Mouse (Mus musculus) right cerebral cortex, adult 18-20 months (tissue): ENCODE measurements at regions not wholly inside any gene's neighbourhood (a gene's known extent, or its start where the extent isn't known, plus 50 kb on each side); places are given as distances from the start of the nearest gene placed in this dataset.
"Not testable (repeated sequence)": the region's sequence is repeated elsewhere in the genome, so short reads cannot be mapped to it uniquely, and the experiment has no call there.

Experiments used
- DNase-seq: peaks from one replicate; pipeline ENCODE4 v3.0.0; 2022; ENCODE audit warnings: mixed read lengths

DNA sequence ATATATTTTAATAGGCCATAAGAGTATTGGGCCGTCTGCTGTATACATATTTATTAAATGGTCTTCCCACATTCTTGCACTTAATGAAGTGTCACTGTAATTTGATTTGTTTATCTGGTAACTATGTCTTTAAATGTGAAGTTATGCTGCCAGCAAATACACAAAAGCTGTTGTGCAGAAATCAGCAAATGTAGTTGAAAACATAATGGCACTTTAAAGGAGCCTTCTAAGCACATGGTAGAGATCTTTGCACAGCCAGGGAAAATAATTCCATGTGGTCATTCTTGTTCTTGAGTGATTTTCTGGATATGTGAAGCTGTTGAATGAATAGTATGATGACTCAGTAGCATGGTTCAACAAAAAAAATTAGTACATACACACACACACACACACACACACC is 164.4 kb upstream of the Meox2 start:
- DNase-seq = no peak

DNA sequence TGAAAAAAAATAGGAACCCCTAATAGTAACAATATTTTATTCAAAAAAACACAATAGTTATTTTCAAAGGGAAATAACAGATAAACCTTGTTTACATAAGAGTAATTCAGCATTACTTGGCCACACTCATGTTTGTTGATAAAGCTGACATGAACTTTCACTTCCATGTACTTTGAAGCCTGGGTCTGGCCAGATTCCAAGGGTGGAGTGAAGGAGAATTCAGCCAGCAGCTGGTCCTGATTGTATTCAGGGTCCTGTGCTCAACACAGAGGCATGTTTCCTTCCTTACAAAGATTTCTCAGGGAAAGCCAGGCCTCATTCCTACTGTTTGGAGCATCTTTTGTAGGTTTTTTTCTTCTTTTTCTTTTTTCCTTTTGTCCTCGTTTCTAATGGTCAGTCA is 162.4 kb upstream of the Meox2 start:
- DNase-seq = no peak

DNA sequence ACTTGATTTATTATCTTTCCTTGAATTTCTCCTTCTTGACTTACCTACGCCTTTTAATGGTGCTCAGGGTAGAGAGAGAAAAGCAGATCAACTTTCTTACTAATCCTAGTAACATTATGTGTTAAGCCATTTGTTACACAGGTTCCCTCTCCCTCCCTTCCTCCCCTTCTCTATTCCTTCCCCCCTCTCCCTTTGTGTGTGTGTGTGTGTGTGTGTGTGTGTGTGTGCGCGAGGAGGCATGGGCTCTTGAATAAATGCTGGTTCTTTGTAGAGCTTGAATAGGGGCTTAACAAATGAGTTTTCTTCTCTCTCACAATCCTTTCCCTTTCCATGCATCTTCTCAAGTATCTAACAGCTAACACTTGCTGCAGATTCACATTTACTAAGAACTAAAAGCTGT is 160.4 kb upstream of the Meox2 start:
- DNase-seq = no peak

DNA sequence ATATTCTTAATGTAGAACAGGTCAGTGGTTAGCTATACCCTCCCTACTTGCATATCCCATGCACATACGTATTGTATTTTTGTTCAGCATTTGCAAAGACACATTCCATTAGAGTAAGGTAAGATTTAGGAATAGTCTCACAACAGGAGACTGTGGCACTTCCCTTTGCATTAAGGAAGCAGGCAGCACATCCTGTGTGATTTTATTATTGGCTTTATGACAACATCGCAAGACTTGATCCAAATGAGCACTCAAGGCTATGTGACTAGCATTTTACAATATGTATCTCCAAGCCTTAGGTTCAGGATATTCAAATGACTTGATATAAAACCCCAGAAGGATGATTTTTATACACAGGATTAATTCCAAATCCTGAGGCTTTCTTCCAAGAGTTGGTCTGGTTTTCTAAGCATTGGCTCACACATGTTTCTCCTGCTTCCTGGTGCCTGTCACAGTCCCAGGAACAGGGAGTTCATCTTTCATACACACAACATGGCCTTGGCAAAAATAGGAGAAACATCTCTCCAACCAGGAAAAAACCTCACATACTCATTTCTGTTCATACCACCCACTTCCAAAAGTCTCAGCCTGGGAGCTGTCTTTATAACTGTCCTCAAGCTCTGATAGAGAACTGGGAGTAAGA is 159.1 kb upstream of the Meox2 start:
- DNase-seq = no peak

DNA sequence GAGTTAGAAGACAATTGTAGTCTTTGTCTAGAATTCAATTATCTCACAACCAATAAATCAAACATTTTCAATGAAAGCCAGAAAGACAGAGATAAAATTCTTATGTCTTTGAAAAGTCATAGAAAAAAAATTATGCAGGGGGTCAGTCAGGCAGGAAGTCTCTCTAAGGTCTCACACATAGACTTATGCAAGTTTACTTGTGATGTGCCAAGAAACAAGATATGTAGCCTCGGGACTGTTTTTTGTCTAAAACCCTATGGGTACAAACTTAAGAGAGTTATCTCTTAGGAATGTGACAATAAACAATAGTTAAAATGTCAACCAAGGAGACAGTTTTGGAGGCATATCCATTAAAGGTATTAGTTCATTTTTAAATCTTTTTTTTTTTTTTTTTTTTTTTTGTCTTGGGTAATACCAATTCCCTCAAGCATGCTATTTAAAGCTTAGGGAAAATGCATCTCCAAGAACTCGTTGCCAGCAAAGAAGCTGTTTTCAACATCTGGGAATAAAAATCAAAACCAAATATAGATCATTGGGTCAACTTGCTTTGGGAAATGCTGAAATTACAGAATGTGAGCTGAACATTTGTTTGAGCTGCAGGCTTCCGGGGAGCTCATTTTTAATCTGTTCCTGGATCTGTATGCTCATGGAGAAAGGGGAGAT is 133.8 kb upstream of the Meox2 start:
- no peak for DNase-seq

DNA sequence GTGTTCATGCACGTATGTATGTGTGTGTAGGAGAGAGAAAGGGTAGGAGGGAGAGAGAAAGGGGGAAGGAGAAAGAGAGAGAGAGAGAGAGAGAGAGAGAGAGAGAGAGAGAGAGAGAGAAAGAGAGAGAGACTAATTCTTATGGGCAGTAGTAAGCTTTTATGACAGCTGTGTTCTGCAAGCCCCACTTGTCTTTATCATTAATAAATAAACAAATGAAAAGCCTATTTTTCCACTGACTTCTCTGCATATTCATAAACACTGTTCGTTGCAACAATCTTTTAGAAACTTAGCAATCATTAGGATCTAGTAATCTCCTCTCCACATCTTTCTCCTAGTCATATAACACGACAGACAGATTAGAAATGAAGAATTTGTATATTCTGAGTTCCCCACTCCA is 131.2 kb upstream of the Meox2 start:
- no peak for DNase-seq

DNA sequence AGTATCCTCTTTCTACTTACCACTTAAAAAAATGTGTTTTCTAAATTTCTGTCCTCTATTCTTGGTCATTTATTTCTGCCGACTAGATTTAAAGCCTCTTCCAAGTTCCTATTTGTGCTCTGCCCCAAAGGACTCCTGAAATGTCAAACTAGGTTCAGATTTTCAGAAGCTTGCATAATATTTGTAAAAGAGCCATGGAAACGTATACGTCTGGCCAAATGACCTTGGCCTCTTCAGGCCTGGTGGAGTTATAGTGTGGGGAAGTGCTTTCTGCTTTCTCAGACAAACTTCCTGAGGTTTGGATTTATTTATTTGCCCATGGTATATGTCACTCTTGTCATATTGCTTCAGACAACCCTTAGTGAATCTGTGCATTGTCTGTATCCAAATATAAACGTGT is 117.2 kb upstream of the Meox2 start:
- no peak for DNase-seq

DNA sequence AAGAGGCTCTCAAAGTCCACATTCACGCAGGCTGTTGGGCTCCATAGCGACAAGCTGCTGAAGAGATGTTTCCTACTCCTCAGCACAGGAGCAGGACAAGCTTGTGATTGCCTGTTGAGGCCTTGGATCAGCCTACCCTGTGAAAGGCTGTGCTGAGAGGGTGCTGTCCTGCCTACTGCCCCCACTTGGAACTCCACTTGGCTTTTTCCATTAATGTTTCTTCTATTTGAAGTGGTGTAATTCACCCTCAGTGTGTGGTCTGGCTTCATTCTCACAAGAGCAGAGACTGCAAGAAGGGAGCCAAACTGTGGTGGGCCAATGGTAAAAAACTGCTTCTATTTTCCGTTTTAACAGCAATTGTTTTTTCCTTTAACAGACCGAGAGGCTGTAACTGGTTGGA is 116.4 kb upstream of the Meox2 start:
- no peak for DNase-seq

DNA sequence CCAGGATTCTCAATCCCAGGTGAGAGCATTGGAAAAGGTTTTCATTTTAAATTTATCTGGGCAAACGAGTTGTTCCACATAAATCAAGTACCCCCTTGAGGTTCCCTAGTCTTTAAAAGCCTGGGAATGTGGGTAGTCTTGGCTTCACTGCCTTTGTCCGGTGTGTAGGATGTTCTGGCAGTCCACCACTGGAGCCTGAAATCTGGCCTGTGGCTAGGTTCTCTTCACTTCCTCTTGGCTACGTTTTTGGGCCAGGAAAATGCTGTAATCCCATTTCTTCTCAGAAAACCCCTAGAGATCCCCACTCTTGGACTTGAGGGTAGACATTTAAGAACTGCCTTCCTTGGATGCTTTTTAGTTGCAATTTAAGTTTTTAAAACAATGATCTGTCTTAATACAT is 106.9 kb upstream of the Meox2 start:
- DNase-seq = no peak

DNA sequence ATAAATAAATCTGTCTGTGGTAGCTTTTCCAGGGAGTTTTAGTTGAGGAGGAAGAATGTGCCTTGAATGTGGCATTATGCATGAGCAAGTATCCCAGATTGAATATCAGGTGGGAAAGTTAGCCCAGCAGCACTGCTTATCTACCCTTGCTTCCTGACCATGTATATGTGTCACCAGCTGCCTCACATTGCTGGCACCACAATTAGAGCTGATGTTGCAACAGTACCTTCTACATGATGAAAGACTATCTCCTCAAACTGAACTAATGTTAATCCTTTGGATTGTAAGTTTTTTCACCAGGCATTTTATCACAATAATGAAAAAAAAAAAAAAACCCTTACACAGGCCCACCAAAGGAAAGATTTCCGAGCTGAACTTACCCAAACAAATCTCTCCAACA is 103.1 kb upstream of the Meox2 start:
- DNase-seq = no peak

DNA sequence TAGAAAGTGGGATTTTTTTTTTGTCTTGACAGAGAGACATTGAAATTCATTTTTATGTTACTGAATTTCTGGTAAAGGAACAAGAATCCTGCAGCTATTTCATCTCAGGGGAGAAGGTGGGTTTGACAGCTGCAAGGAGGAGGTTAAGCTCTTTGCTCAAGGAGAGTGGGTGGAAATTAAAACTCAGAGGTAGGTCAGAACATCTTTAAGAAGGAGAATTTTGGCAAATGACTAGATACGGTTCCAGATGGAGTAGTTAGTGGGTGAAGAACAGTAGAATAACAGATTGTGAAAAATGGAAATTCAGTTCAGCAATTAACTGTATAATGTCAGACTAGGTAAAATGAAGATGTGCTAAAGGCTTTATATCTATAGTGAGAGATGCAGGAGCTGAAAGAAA is 98.0 kb upstream of the Meox2 start:
- peak; percentile 13 for DNase-seq

DNA sequence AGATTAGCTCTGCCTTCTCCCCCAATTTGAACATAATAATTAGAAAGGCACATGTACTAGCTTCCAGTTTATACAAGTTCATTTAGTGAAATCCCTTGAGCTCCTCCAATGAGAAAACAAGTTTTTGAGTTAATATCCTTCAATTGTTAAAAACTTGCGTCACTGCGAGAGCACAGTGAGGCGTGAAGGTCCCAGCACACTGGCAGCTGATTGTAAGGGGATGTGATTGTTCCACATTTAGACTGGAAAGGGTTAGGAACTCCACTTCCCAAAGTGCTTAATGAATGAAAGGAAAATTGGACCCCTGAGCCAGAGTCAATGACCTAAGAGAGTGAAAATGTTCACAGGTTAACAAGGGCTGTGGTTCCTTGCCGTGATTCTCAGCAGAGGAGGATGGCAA is 93.9 kb upstream of the Meox2 start:
- DNase-seq = no peak

DNA sequence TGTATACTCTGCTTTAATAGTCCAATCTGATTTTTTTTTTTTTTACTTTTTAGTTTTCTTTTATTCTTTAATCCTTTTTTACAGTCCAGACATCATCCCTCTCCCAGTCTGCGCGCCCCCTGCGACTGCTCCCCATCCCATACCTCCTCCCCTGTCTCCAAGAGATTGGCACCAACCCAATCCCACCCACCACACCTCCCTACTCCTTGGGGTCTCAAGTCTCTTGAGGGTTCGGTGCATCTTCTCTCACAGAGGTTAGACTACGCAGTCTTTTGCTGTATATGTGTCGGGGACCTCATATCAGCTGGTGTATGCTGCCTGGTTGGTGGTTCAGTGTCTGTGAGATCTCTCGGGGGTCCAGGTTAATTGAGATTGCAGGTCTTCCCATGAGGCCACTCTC is 93.4 kb upstream of the Meox2 start:
- DNase-seq = not testable (repeated sequence)

DNA sequence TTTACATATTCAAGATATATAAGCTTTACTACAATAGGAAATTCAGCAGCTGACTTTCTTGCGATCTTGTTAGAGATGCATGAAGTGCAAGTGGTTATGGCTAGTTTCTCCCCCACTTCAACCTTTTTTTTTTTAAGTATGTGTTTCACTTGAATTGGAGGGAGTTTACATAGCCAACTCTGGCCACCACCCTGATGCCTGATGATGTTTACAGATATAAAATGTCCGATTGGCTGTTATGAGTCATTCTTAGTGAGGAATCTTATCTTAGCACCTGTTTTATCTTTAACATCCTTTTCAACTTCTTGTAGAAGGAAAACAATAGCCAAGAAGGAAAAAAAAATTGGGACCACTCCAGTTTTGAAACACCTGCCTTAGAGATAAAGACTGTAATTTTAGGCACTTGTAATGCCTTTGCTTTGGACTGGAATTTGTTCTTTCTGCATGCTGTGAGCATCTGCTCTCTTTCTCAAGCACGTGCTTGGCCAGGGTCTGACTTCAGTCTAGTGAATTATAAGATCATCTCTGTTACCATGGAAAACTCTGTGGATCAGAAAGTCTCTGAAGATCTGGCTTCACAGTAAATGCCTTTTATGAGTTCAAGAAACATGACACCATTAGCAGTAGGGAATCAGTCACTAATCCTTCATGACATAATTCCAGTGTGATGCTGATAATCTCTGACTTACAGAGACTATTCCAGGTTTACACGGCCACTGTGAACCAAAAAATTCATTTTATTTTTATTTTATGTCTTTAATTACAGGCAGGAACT is 92.7 kb upstream of the Meox2 start:
- DNase-seq = no peak

DNA sequence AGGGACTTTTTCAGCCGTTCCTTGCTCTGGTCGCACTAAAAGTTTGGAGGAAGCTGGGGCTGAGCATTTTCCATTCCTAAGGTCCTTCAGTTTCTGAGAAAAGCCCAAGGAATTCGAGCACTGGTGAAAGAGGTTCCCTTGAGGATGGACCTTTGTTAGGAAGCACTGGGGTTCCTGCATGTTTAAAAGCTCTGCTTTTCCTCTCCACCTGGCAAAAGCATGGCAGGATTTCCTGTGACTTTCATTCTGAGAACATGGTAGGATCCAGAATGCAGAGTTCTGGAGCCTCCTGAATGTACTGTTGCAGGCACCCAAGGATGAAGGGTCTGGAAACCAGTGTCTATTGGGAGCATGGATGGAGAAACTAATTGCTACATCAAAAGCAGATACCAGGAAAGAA is 61.1 kb upstream of the Meox2 start:
- DNase-seq = no peak

DNA sequence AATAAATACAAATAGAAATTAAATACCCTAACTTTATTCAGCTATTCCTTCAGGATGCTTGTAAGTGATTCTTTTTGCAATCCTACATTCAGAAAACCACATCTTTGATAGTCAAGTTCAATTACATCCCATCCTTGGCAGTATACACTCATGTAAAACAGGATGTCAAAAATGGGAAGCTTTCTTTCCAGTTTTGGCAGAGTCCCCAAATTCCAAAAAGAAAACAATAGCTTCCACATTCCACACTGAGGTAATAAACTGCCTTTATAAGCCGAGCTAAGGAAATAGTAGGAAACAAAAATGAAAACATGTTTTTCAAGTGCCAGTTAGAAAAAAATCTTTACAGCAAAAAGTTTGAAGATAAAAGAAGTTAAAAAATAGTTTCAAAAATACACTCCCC is 57.7 kb upstream of the Meox2 start:
- no peak for DNase-seq

DNA sequence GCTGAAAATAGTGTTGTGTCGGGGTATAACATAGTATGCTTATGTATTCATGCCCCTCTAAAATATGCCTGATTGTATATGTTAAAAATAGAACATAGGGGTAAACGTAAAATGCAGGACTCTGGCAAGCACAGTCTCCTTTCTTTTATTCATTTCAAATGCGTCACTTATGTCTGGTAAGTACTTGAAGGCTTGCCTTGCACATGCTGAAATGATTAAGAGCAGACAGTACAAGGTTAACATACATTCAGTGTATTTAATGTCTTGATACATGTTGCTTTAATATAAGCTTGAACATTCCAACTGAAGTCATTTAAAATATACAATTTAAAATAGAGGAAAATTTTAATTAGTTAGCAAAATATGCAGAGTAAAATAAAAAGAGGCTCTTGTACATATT is 50.9 kb upstream of the Meox2 start:
- DNase-seq = no peak
